Mouse (Mus musculus): ENCODE data around the gene Rif1. TPM values are rescaled to one million over a fixed set of nuclear protein-coding genes. Genes with fewer than 3 reads are reported as not detected.

The Rif1 gene
- 74.1 TPM for polyA plus RNA-seq (2014; fragmentation: Illumina TruSeq; extraction: RNeasy Lipid Tissue Mini Kit (QIAGEN cat#74804); ENCODE audit: low read depth, low replicate concordance)

GRCm38 (mm10) chr2:52072491-52073140 lies at the start of gene Rif1:
TSS of gene Rif1 (plus strand) at chr2:52072832.

GRCm38 (mm10) chr2:52037882-52038281 lies 34.8 kb upstream of the Rif1 start, which contains the start of gene Tnfaip6:
TSS of gene Tnfaip6 (plus strand) at chr2:52038009.

Other genes starting within 250 kb of the Rif1 start
- 45.5 TPM for gene Rbm43, start 137.7 kb upstream of the Rif1 start, polyA plus RNA-seq (2014; fragmentation: Illumina TruSeq; extraction: RNeasy Lipid Tissue Mini Kit (QIAGEN cat#74804); ENCODE audit: low read depth, low replicate concordance)
- gene Nmi, start 99.3 kb upstream of the Rif1 start, polyA plus RNA-seq (2014; fragmentation: Illumina TruSeq; extraction: RNeasy Lipid Tissue Mini Kit (QIAGEN cat#74804); ENCODE audit: low read depth, low replicate concordance), result 26.0 TPM
- gene Tnfaip6, start 34.8 kb upstream of the Rif1 start, polyA plus RNA-seq (2014; fragmentation: Illumina TruSeq; extraction: RNeasy Lipid Tissue Mini Kit (QIAGEN cat#74804); ENCODE audit: low read depth, low replicate concordance), result 0.93 TPM

Data from adrenal gland, adult 10 weeks (tissue).